ENCODE assay signal across 26 mouse cellular contexts in genomic region chr9:32046791-32047190, GRCm38 (mm10).
DNase-seq lines count a peak whose midpoint lies in the region; TF ChIP-seq lines count a peak whose summit lies in the region.
"Had no signal": no experiment of that assay in that cellular context is flagged by ENCODE, and none has a peak within 500 bp of the region (broad histone marks: within the 10 kb centered on the region; RNA-seq: fewer than 3 reads in every experiment).

No protein-coding gene starts in this region.

- peak; percentile 83 for DNase-seq in heart, adult 11 months
- no peak for DNase-seq in heart, embryonic 10.5 days (ENCODE audit: low spot score)
- DNase-seq in kidney, adult 2 months: peak; percentile 31
- DNase-seq in kidney, adult 8-10 months: no peak
- DNase-seq in brain, adult 2 months (ENCODE audit: low read depth, low spot score): peak; percentile 16
- DNase-seq in retina, postnatal 1 day: peak; percentile 34
- DNase-seq in T-cell, adult 2 months (ENCODE audit: low spot score): no peak
- DNase-seq: adrenal gland, adult 2 months; adrenal gland, postnatal 10 days; adrenal gland, postnatal 25 days; B cell, adult 2 months; cerebellum, adult 11-12 months; cerebellum, adult 8-10 months; cerebellum, adult 9-11 months; cerebellum, postnatal 14 days; cerebellum, postnatal 36 days; embryo, embryonic 11 days; forebrain, postnatal 0 days had no signal

- H3K36me3 ChIP-seq in heart, embryonic 10.5 days: no peaks in the 10 kb centered on the region
- H3K36me3 ChIP-seq in kidney, adult 2 months (ENCODE audit: control insufficient read depth, insufficient read depth, low read length): no peaks in the 10 kb centered on the region
- H3K36me3 ChIP-seq: embryonic facial prominence, embryonic 13.5 days; embryonic facial prominence, embryonic 15.5 days; forebrain, embryonic 15.5 days; G1E had no signal

- TF ChIP-seq POLR2A in kidney, adult 2 months (IDR thresholded peaks at IDR 0.05; ENCODE audit: low read depth, low read length): no peak

- H3K27me3 ChIP-seq in heart, embryonic 10.5 days (ENCODE audit: insufficient read depth, poor library complexity, severe bottlenecking): no peaks in the 10 kb centered on the region
- no peaks in the 10 kb centered on the region for H3K27me3 ChIP-seq in kidney, adult 2 months (replicated peaks; ENCODE audit: control insufficient read depth, insufficient read depth, low read length)
- H3K27me3 ChIP-seq: CH12.LX; embryonic facial prominence, embryonic 13.5 days; embryonic facial prominence, embryonic 15.5 days; forebrain, embryonic 13.5 days; forebrain, embryonic 15.5 days; Patski had no signal

- H3K4me1 ChIP-seq in heart, embryonic 10.5 days: peaks cover 32% of the 10 kb centered on the region
- peaks cover 30% of the 10 kb centered on the region for H3K4me1 ChIP-seq in kidney, adult 2 months (ENCODE audit: control insufficient read depth, insufficient read depth, low read length)
- H3K4me1 ChIP-seq: embryonic facial prominence, embryonic 15.5 days; forebrain, embryonic 13.5 days; forebrain, embryonic 15.5 days had no signal

- TF ChIP-seq CTCF in kidney, adult 2 months (conservative IDR thresholded peaks at IDR 0.05; ENCODE audit: insufficient read depth, insufficient read length, low read depth, low read length): no peak

- H3K9me3 ChIP-seq in heart, embryonic 10.5 days: no peaks in the 10 kb centered on the region
- H3K9me3 ChIP-seq: embryonic facial prominence, embryonic 13.5 days; embryonic facial prominence, embryonic 15.5 days; forebrain, embryonic 13.5 days; forebrain, embryonic 15.5 days had no signal

- no peak overlapping the region for H3K27ac ChIP-seq in heart, embryonic 10.5 days
- peak overlapping the region; percentile 29 for H3K27ac ChIP-seq in kidney, adult 2 months (ENCODE audit: insufficient read depth, low read depth, low read length)
- H3K27ac ChIP-seq: embryonic facial prominence, embryonic 13.5 days; embryonic facial prominence, embryonic 15.5 days; forebrain, embryonic 13.5 days; forebrain, embryonic 15.5 days had no signal

- WGBS in heart, embryonic 10.5 days: 85% methylated on average over 3 of the region's 3 CpGs
- WGBS in kidney, adult 2 months: 64% methylated on average over 3 of the region's 3 CpGs

- no peak overlapping the region for H3K4me3 ChIP-seq in heart, embryonic 10.5 days
- H3K4me3 ChIP-seq in kidney, adult 2 months (ENCODE audit: insufficient read depth, low read depth, low read length): no peak overlapping the region
- H3K4me3 ChIP-seq: embryonic facial prominence, embryonic 13.5 days; embryonic facial prominence, embryonic 15.5 days; erythroblast, embryonic 14.5 days; forebrain, embryonic 13.5 days; forebrain, embryonic 15.5 days had no signal

Comparison
In these comparisons a context has a peak if more than half of its experiments do, and no peak if none do; other contexts are left out.
1. DNase-seq: peak in heart, adult 11 months (single experiment), kidney, adult 2 months (single experiment), brain, adult 2 months (single experiment) and retina, postnatal 1 day (single experiment); none in heart, embryonic 10.5 days (single experiment), kidney, adult 8-10 months (0 of 2) and T-cell, adult 2 months (single experiment).